Mouse (Mus musculus): ENCODE results near the gene Fhl5. TPM values are rescaled to one million over a fixed set of nuclear protein-coding genes. Genes with fewer than 3 reads are reported as not detected.
"Not testable (repeated sequence)": the region's sequence is repeated elsewhere in the genome, so short reads cannot be mapped to it uniquely, and the experiment has no call there.

Gene Fhl5
- polyA plus RNA-seq (2015; fragmentation: Nextera tagmentation; extraction: Ambion mirVana): not detected in 2 replicates

GRCm38 (mm10) chr4:25242776-25243175, at the start of gene Fhl5:
Gene Fhl5 (minus strand): TSS chr4:25242876.
- H3K4me1 ChIP-seq (ENCODE audit: control insufficient read depth, insufficient read depth, low read length): no peaks in the 10 kb centered on the region
- no peak within 1 kb of the TSS for H3K27ac ChIP-seq (ENCODE audit: low read length)
- H3K36me3 ChIP-seq (ENCODE audit: control insufficient read depth, insufficient read depth): no peaks in the 10 kb centered on the region
- ATAC-seq (replicated peaks; ENCODE audit: extremely low read depth, insufficient read depth, low FRiP score): no peak
- H3K9ac ChIP-seq (ENCODE audit: low read length): no peak within 1 kb of the TSS
- 87% methylated on average over 3 of the region's 3 CpGs for WGBS
- H3K4me3 ChIP-seq (ENCODE audit: low read length): no peak within 1 kb of the TSS
- H3K27me3 ChIP-seq (ENCODE audit: control insufficient read depth, insufficient read depth, low read length): no peaks in the 10 kb centered on the region
- no peak within 1 kb of the TSS for H3K4me2 ChIP-seq (ENCODE audit: low read depth, low read length)
- H3K9me3 ChIP-seq (replicated peaks; ENCODE audit: control insufficient read depth, low read length): no peaks in the 10 kb centered on the region

GRCm38 (mm10) chr4:25285002-25285401, 42.3 kb upstream of the Fhl5 start:
- H3K4me2 ChIP-seq (ENCODE audit: low read depth, low read length); H3K9ac ChIP-seq (ENCODE audit: low read length); H3K4me1 ChIP-seq (ENCODE audit: control insufficient read depth, insufficient read depth, low read length); ATAC-seq (replicated peaks; ENCODE audit: extremely low read depth, insufficient read depth, low FRiP score); H3K27me3 ChIP-seq (ENCODE audit: control insufficient read depth, insufficient read depth, low read length); H3K4me3 ChIP-seq (ENCODE audit: low read length); H3K36me3 ChIP-seq (ENCODE audit: control insufficient read depth, insufficient read depth); H3K9me3 ChIP-seq (replicated peaks; ENCODE audit: control insufficient read depth, low read length); H3K27ac ChIP-seq (ENCODE audit: low read length): not testable (repeated sequence)
- WGBS: 68% methylated on average over 1 of the region's 1 CpGs

GRCm38 (mm10) chr4:25281671-25282038, 39.0 kb upstream of the Fhl5 start, which contains the start of gene Ufl1:
Gene Ufl1 (minus strand): TSS chr4:25281821.
- Histone ChIP-seq H3K27me3 (ENCODE audit: control insufficient read depth, insufficient read depth, low read length) (no peaks in the 10 kb centered on the region), H3K27ac (ENCODE audit: low read length) (peak within 1 kb of the TSS; percentile 99), H3K36me3 (ENCODE audit: control insufficient read depth, insufficient read depth) (peaks cover 18% of the 10 kb centered on the region), H3K4me1 (ENCODE audit: control insufficient read depth, insufficient read depth, low read length) (peaks cover 5% of the 10 kb centered on the region), H3K4me2 (ENCODE audit: low read depth, low read length) (peak within 1 kb of the TSS; percentile 83), H3K4me3 (ENCODE audit: low read length) (peak within 1 kb of the TSS; percentile 94), H3K9ac (ENCODE audit: low read length) (peak within 1 kb of the TSS; percentile 98), H3K9me3 (replicated peaks; ENCODE audit: control insufficient read depth, low read length) (no peaks in the 10 kb centered on the region)
- WGBS: under 1% methylated on average over 30 of the region's 30 CpGs
- peak; percentile 98 for ATAC-seq (replicated peaks; ENCODE audit: extremely low read depth, insufficient read depth, low FRiP score)

- peaks cover 5% of the 10 kb centered on the region for H3K4me1 ChIP-seq (ENCODE audit: control insufficient read depth, insufficient read depth, low read length)
- ATAC-seq (replicated peaks; ENCODE audit: extremely low read depth, insufficient read depth, low FRiP score): peak; percentile 92
- H3K4me2 ChIP-seq (ENCODE audit: low read depth, low read length): peak overlapping the region; percentile 83
- WGBS: 1% methylated on average over 32 of the region's 32 CpGs
- peak overlapping the region; percentile 94 for H3K4me3 ChIP-seq (ENCODE audit: low read length)
- H3K9ac ChIP-seq (ENCODE audit: low read length): peak overlapping the region; percentile 98
- peaks cover 18% of the 10 kb centered on the region for H3K36me3 ChIP-seq (ENCODE audit: control insufficient read depth, insufficient read depth)
- no peaks in the 10 kb centered on the region for H3K9me3 ChIP-seq (replicated peaks; ENCODE audit: control insufficient read depth, low read length)
- no peaks in the 10 kb centered on the region for H3K27me3 ChIP-seq (ENCODE audit: control insufficient read depth, insufficient read depth, low read length)
- H3K27ac ChIP-seq (ENCODE audit: low read length): peak overlapping the region; percentile 99
These were observed 38.4 kb upstream of the Fhl5 start for GRCm38 (mm10) chr4:25280938-25281670.

- ATAC-seq (replicated peaks; ENCODE audit: extremely low read depth, insufficient read depth, low FRiP score): no peak
- H3K36me3 ChIP-seq (ENCODE audit: control insufficient read depth, insufficient read depth): peaks cover 53% of the 10 kb centered on the region
- H3K9ac ChIP-seq (ENCODE audit: low read length): no peak overlapping the region
- H3K4me3 ChIP-seq (ENCODE audit: low read length): no peak overlapping the region
- no peak overlapping the region for H3K4me2 ChIP-seq (ENCODE audit: low read depth, low read length)
- no peaks in the 10 kb centered on the region for H3K9me3 ChIP-seq (replicated peaks; ENCODE audit: control insufficient read depth, low read length)
- H3K4me1 ChIP-seq (ENCODE audit: control insufficient read depth, insufficient read depth, low read length): no peaks in the 10 kb centered on the region
- no peaks in the 10 kb centered on the region for H3K27me3 ChIP-seq (ENCODE audit: control insufficient read depth, insufficient read depth, low read length)
- H3K27ac ChIP-seq (ENCODE audit: low read length): no peak overlapping the region
- 78% methylated on average over 7 of the region's 7 CpGs for WGBS
These were observed 30.4 kb upstream of the Fhl5 start for GRCm38 (mm10) chr4:25272861-25273627.

GRCm38 (mm10) chr4:25271926-25272325, 29.2 kb upstream of the Fhl5 start:
- no peak overlapping the region for H3K27ac ChIP-seq (ENCODE audit: low read length)
- peaks cover 55% of the 10 kb centered on the region for H3K36me3 ChIP-seq (ENCODE audit: control insufficient read depth, insufficient read depth)
- no peak overlapping the region for H3K4me3 ChIP-seq (ENCODE audit: low read length)
- H3K27me3 ChIP-seq (ENCODE audit: control insufficient read depth, insufficient read depth, low read length): no peaks in the 10 kb centered on the region
- H3K4me1 ChIP-seq (ENCODE audit: control insufficient read depth, insufficient read depth, low read length): no peaks in the 10 kb centered on the region
- WGBS: 77% methylated on average over 1 of the region's 1 CpGs
- H3K9ac ChIP-seq (ENCODE audit: low read length): no peak overlapping the region
- no peak for ATAC-seq (replicated peaks; ENCODE audit: extremely low read depth, insufficient read depth, low FRiP score)
- H3K9me3 ChIP-seq (replicated peaks; ENCODE audit: control insufficient read depth, low read length): no peaks in the 10 kb centered on the region
- H3K4me2 ChIP-seq (ENCODE audit: low read depth, low read length): no peak overlapping the region

- Histone ChIP-seq H3K4me1 (ENCODE audit: control insufficient read depth, insufficient read depth, low read length) (no peaks in the 10 kb centered on the region), H3K4me3 (ENCODE audit: low read length) (no peak overlapping the region), H3K27me3 (ENCODE audit: control insufficient read depth, insufficient read depth, low read length) (no peaks in the 10 kb centered on the region), H3K36me3 (ENCODE audit: control insufficient read depth, insufficient read depth) (peaks cover 53% of the 10 kb centered on the region), H3K9ac (ENCODE audit: low read length) (no peak overlapping the region), H3K4me2 (ENCODE audit: low read depth, low read length) (no peak overlapping the region), H3K27ac (ENCODE audit: low read length) (no peak overlapping the region), H3K9me3 (replicated peaks; ENCODE audit: control insufficient read depth, low read length) (no peaks in the 10 kb centered on the region)
- ATAC-seq (replicated peaks; ENCODE audit: extremely low read depth, insufficient read depth, low FRiP score): no peak
- 62% methylated on average over 3 of the region's 3 CpGs for WGBS
These were observed 24.5 kb upstream of the Fhl5 start for GRCm38 (mm10) chr4:25267144-25267543.

- H3K4me2 ChIP-seq (ENCODE audit: low read depth, low read length): no peak overlapping the region
- H3K4me1 ChIP-seq (ENCODE audit: control insufficient read depth, insufficient read depth, low read length): no peaks in the 10 kb centered on the region
- no peaks in the 10 kb centered on the region for H3K27me3 ChIP-seq (ENCODE audit: control insufficient read depth, insufficient read depth, low read length)
- H3K9ac ChIP-seq (ENCODE audit: low read length): no peak overlapping the region
- H3K9me3 ChIP-seq (replicated peaks; ENCODE audit: control insufficient read depth, low read length): no peaks in the 10 kb centered on the region
- H3K27ac ChIP-seq (ENCODE audit: low read length): no peak overlapping the region
- WGBS: 83% methylated on average over 7 of the region's 7 CpGs
- peaks cover 38% of the 10 kb centered on the region for H3K36me3 ChIP-seq (ENCODE audit: control insufficient read depth, insufficient read depth)
- no peak overlapping the region for H3K4me3 ChIP-seq (ENCODE audit: low read length)
- ATAC-seq (replicated peaks; ENCODE audit: extremely low read depth, insufficient read depth, low FRiP score): no peak
These were observed 15.2 kb upstream of the Fhl5 start for GRCm38 (mm10) chr4:25257822-25258398.

GRCm38 (mm10) chr4:25235663-25236062, 7.0 kb downstream of the Fhl5 start:
- not testable (repeated sequence) for H3K4me1 ChIP-seq (ENCODE audit: control insufficient read depth, insufficient read depth, low read length); H3K4me3 ChIP-seq (ENCODE audit: low read length); H3K9me3 ChIP-seq (replicated peaks; ENCODE audit: control insufficient read depth, low read length); ATAC-seq (replicated peaks; ENCODE audit: extremely low read depth, insufficient read depth, low FRiP score); H3K4me2 ChIP-seq (ENCODE audit: low read depth, low read length); H3K27ac ChIP-seq (ENCODE audit: low read length); H3K36me3 ChIP-seq (ENCODE audit: control insufficient read depth, insufficient read depth); H3K27me3 ChIP-seq (ENCODE audit: control insufficient read depth, insufficient read depth, low read length); H3K9ac ChIP-seq (ENCODE audit: low read length)
- WGBS: 85% methylated on average over 1 of the region's 1 CpGs

All from heart, embryonic 16.5 days (tissue).